Mouse (Mus musculus) megakaryocyte, embryonic 14.5 days (primary cell): ENCODE results near the gene Zfp687.

Experiments used
- FLI1 ChIP-seq: IDR thresholded peaks from 2 replicates; pipeline ENCODE4 v1.6.1; 2012; ENCODE audit warnings: low read length, inconsistent platforms, mixed read lengths
- GATA1 ChIP-seq: IDR thresholded peaks from 3 replicates; pipeline ENCODE4 v1.6.1; 2012; ENCODE audit warnings: mixed read lengths, low read length, inconsistent platforms, borderline replicate concordance

GRCm38 (mm10) chr3:95046462-95047057 lies 31.3 kb upstream of the Zfp687 start:
- TF ChIP-seq GATA1 = no peak; the same call in 2 of the 3 replicates
- no peak for TF ChIP-seq FLI1
